ENCODE assay signal across 24 mouse cellular contexts in the genomic region with DNA sequence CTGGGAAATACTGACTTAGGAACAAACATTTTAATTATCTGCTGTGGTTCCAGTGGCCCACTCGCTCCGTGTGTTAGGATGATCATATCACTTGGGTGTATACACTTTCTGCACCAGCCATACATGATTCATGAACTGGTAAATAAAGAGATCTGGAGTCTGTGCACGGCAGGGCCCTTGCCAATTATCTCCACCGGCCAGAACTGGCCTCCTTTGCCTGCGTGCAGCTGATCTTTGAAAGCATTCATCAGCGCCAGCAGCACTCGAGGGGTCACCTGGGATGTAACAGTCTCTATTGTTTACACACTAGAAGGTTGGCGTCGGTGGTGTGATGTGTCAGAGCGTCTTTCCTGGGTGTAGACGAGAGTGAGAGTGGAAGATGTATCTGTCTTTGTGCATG.
DNase-seq lines count a peak whose midpoint lies in the region; ATAC-seq and TF ChIP-seq lines count a peak whose summit lies in the region.
"Had no signal": no experiment of that assay in that cellular context is flagged by ENCODE, and none has a peak within 500 bp of the region (broad histone marks: within the 10 kb centered on the region; RNA-seq: fewer than 3 reads in every experiment).

No protein-coding gene starts in this region.

- DNase-seq in forebrain, embryonic 11.5 days (ENCODE audit: low spot score): no peak
- peak; percentile 80 for DNase-seq in brain, embryonic 14.5 days (ENCODE audit: low read depth)
- peak; percentile 67 for DNase-seq in midbrain, embryonic 14.5 days
- DNase-seq in urinary bladder, postnatal 4 days (ENCODE audit: low spot score in 2 of 2): no peak
- DNase-seq in cerebellum, adult 18-20 months: no peak
- no peak for DNase-seq in adipocyte (ENCODE audit: low spot score)
- DNase-seq: adrenal gland, postnatal 25 days; cerebellum, adult 9-11 months; gastrocnemius, postnatal 25 days; heart, adult 2 months; heart, postnatal 14 days; kidney, postnatal 36 days; layer of hippocampus, postnatal 36 days; lung, postnatal 4 days; spleen, adult 18-20 months had no signal

- no peaks in the 10 kb centered on the region for H3K36me3 ChIP-seq in forebrain, embryonic 12.5 days (replicated peaks)
- no peaks in the 10 kb centered on the region for H3K36me3 ChIP-seq in forebrain, embryonic 11.5 days (ENCODE audit: control insufficient read depth, insufficient read depth, low read length)
- H3K36me3 ChIP-seq in hindbrain, embryonic 13.5 days: peaks cover 12% of the 10 kb centered on the region
- no peaks in the 10 kb centered on the region for H3K36me3 ChIP-seq in midbrain, embryonic 14.5 days (ENCODE audit: control insufficient read depth, insufficient read depth, low read length)
- H3K36me3 ChIP-seq: embryonic facial prominence, embryonic 15.5 days; heart, embryonic 13.5 days; limb, embryonic 15.5 days; liver, embryonic 15.5 days; lung, embryonic 15.5 days had no signal

- no peak for TF ChIP-seq CTCF in brain, embryonic 14.5 days (IDR thresholded peaks at IDR 0.05; ENCODE audit: borderline replicate concordance, extremely low read depth, insufficient read depth, insufficient read length)

- H3K27ac ChIP-seq in forebrain, embryonic 12.5 days: no peak overlapping the region
- no peak overlapping the region for H3K27ac ChIP-seq in forebrain, embryonic 11.5 days (ENCODE audit: low read depth, low read length)
- peak overlapping the region; percentile 46; the same call in 1 of the 2 replicates for H3K27ac ChIP-seq in hindbrain, embryonic 13.5 days
- peak overlapping the region; percentile 50 for H3K27ac ChIP-seq in midbrain, embryonic 14.5 days (replicated peaks; ENCODE audit: low read depth, low read length)
- H3K27ac ChIP-seq: embryonic facial prominence, embryonic 15.5 days; heart, adult 2 months; heart, embryonic 13.5 days; limb, embryonic 15.5 days; liver, embryonic 15.5 days; lung, embryonic 15.5 days had no signal

- no peak for TF ChIP-seq POLR2A in brain, embryonic 14.5 days (IDR thresholded peaks at IDR 0.05; ENCODE audit: borderline replicate concordance, extremely low read depth, insufficient read depth, insufficient read length, poor library complexity, severe bottlenecking)

- no peak overlapping the region for H3K4me2 ChIP-seq in forebrain, embryonic 12.5 days
- no peak overlapping the region for H3K4me2 ChIP-seq in forebrain, embryonic 11.5 days (ENCODE audit: low read depth, low read length, severe bottlenecking)
- no peak overlapping the region for H3K4me2 ChIP-seq in hindbrain, embryonic 13.5 days
- H3K4me2 ChIP-seq in midbrain, embryonic 14.5 days (ENCODE audit: low read length): no peak overlapping the region
- H3K4me2 ChIP-seq: embryonic facial prominence, embryonic 15.5 days; heart, embryonic 13.5 days; limb, embryonic 15.5 days; liver, embryonic 15.5 days; lung, embryonic 15.5 days had no signal

- 61% methylated on average over 11 of the region's 11 CpGs for WGBS in forebrain, embryonic 12.5 days
- 73% methylated on average over 11 of the region's 11 CpGs for WGBS in forebrain, embryonic 11.5 days
- 37% methylated on average over 11 of the region's 11 CpGs for WGBS in hindbrain, embryonic 13.5 days
- WGBS in midbrain, embryonic 14.5 days: 30% methylated on average over 11 of the region's 11 CpGs

- H3K4me1 ChIP-seq in forebrain, embryonic 12.5 days: 0 out of 2 replicates have a peak, but pooled peaks cover 5% of the 10 kb centered on the region
- no peaks in the 10 kb centered on the region for H3K4me1 ChIP-seq in forebrain, embryonic 11.5 days (replicated peaks; ENCODE audit: control insufficient read depth, insufficient read depth, low read length)
- H3K4me1 ChIP-seq in hindbrain, embryonic 13.5 days (replicated peaks): peaks cover 6% of the 10 kb centered on the region; the same call in 1 of the 2 replicates
- H3K4me1 ChIP-seq in midbrain, embryonic 14.5 days (ENCODE audit: control insufficient read depth, insufficient read depth, low read length): no peaks in the 10 kb centered on the region
- H3K4me1 ChIP-seq: embryonic facial prominence, embryonic 15.5 days; heart, embryonic 13.5 days; limb, embryonic 15.5 days; liver, embryonic 15.5 days; lung, embryonic 15.5 days had no signal

- no peak overlapping the region for H3K4me3 ChIP-seq in forebrain, embryonic 12.5 days (replicated peaks)
- no peak overlapping the region for H3K4me3 ChIP-seq in forebrain, embryonic 11.5 days (ENCODE audit: low read depth, low read length)
- no peak overlapping the region for H3K4me3 ChIP-seq in hindbrain, embryonic 13.5 days
- H3K4me3 ChIP-seq in midbrain, embryonic 14.5 days (replicated peaks; ENCODE audit: low read depth, low read length): no peak overlapping the region
- H3K4me3 ChIP-seq: embryonic facial prominence, embryonic 15.5 days; heart, adult 2 months; heart, embryonic 13.5 days; limb, embryonic 15.5 days; liver, embryonic 15.5 days; lung, embryonic 15.5 days; myocyte had no signal

- H3K9me3 ChIP-seq in forebrain, embryonic 12.5 days: 0 out of 2 replicates have a peak, but pooled peaks cover 3% of the 10 kb centered on the region
- no peaks in the 10 kb centered on the region for H3K9me3 ChIP-seq in forebrain, embryonic 11.5 days (ENCODE audit: control insufficient read depth, low read length)
- 0 out of 2 replicates have a peak, but pooled peaks cover 3% of the 10 kb centered on the region for H3K9me3 ChIP-seq in hindbrain, embryonic 13.5 days
- no peaks in the 10 kb centered on the region for H3K9me3 ChIP-seq in midbrain, embryonic 14.5 days (ENCODE audit: control insufficient read depth, low read length)
- H3K9me3 ChIP-seq: embryonic facial prominence, embryonic 15.5 days; heart, embryonic 13.5 days; limb, embryonic 15.5 days; liver, embryonic 15.5 days; lung, embryonic 15.5 days had no signal

- peak; percentile 60; the same call in 1 of the 2 replicates for ATAC-seq in forebrain, embryonic 12.5 days (ENCODE audit: low FRiP score)
- ATAC-seq in forebrain, embryonic 11.5 days (replicated peaks; ENCODE audit: low FRiP score): no peak
- peak; percentile 69; the same call in 1 of the 2 replicates for ATAC-seq in hindbrain, embryonic 13.5 days (ENCODE audit: low FRiP score)
- ATAC-seq in midbrain, embryonic 14.5 days (ENCODE audit: low FRiP score, low TSS enrichment): peak; percentile 77; the same call in 1 of the 2 replicates
- ATAC-seq: intestine, postnatal 0 days had no signal

- H3K9ac ChIP-seq in forebrain, embryonic 12.5 days: no peak overlapping the region
- H3K9ac ChIP-seq in forebrain, embryonic 11.5 days (ENCODE audit: low read length): no peak overlapping the region
- H3K9ac ChIP-seq in hindbrain, embryonic 13.5 days: no peak overlapping the region
- no peak overlapping the region for H3K9ac ChIP-seq in midbrain, embryonic 14.5 days (replicated peaks; ENCODE audit: low read length)
- H3K9ac ChIP-seq: embryonic facial prominence, embryonic 15.5 days; heart, embryonic 13.5 days; limb, embryonic 15.5 days; liver, embryonic 15.5 days; lung, embryonic 15.5 days had no signal

- H3K27me3 ChIP-seq in forebrain, embryonic 12.5 days: no peaks in the 10 kb centered on the region
- H3K27me3 ChIP-seq in forebrain, embryonic 11.5 days (ENCODE audit: control insufficient read depth, insufficient read depth, low read length): no peaks in the 10 kb centered on the region
- no peaks in the 10 kb centered on the region for H3K27me3 ChIP-seq in hindbrain, embryonic 13.5 days
- no peaks in the 10 kb centered on the region for H3K27me3 ChIP-seq in midbrain, embryonic 14.5 days (ENCODE audit: control insufficient read depth, insufficient read depth, low read length)
- H3K27me3 ChIP-seq: embryonic facial prominence, embryonic 15.5 days; heart, embryonic 13.5 days; limb, embryonic 15.5 days; liver, embryonic 15.5 days; lung, embryonic 15.5 days had no signal

Comparison
In these comparisons a context has a peak if more than half of its experiments do, and no peak if none do; other contexts are left out.
1. H3K27ac ChIP-seq: peak in hindbrain, embryonic 13.5 days (single experiment) and midbrain, embryonic 14.5 days (single experiment); none in forebrain, embryonic 12.5 days (single experiment) and forebrain, embryonic 11.5 days (single experiment).
2. DNase-seq: peak in brain, embryonic 14.5 days (single experiment) and midbrain, embryonic 14.5 days (single experiment); none in forebrain, embryonic 11.5 days (single experiment), urinary bladder, postnatal 4 days (0 of 2), cerebellum, adult 18-20 months (0 of 2) and adipocyte (single experiment).